Mouse (Mus musculus) C2C12 (cell line): Measurements from ENCODE around the gene Psme2b.
"Not testable (repeated sequence)": the region's sequence is repeated elsewhere in the genome, so short reads cannot be mapped to it uniquely, and the experiment has no call there.

Experiments
- CTCF ChIP-seq: IDR thresholded peaks from one replicate; pipeline ENCODE4 v1.5.1; 2011; ENCODE audit not compliant: control insufficient read depth, insufficient read depth, insufficient read length
- MAX ChIP-seq: IDR thresholded peaks from one replicate; pipeline ENCODE4 v1.6.1; 2011; ENCODE audit warnings: mild to moderate bottlenecking, control low read depth
- MYOG ChIP-seq: IDR thresholded peaks from one replicate; pipeline ENCODE4 v1.6.1; 2011; ENCODE audit not compliant: control insufficient read depth, insufficient read length; ENCODE audit errors: extremely low read depth

GRCm38 (mm10) chr11:48923818-48924217, 22.2 kb downstream of the Psme2b start:
- TF ChIP-seq MYOG, CTCF, MAX: not testable (repeated sequence)
